Mouse (Mus musculus) C2C12 (cell line): Measurements from ENCODE around the gene Traf2.

ENCODE experiments used
- CEBPB ChIP-seq: IDR thresholded peaks from one replicate; pipeline ENCODE4 v1.6.1; 2011; ENCODE audit warnings: low read depth, mild to moderate bottlenecking, control low read depth, moderate library complexity
- CTCF ChIP-seq: IDR thresholded peaks from one replicate; pipeline ENCODE4 v1.5.1; 2011; ENCODE audit not compliant: control insufficient read depth, insufficient read depth, insufficient read length
- MAX ChIP-seq: IDR thresholded peaks from one replicate; pipeline ENCODE4 v1.6.1; 2011; ENCODE audit warnings: mild to moderate bottlenecking, control low read depth
- MYOD1 ChIP-seq: IDR thresholded peaks from one replicate; pipeline ENCODE4 v1.6.1; 2011; ENCODE audit warnings: low read depth; ENCODE audit not compliant: control insufficient read depth, insufficient read length
- MYOG ChIP-seq: IDR thresholded peaks from one replicate; pipeline ENCODE4 v1.6.1; 2011; ENCODE audit not compliant: control insufficient read depth, insufficient read length; ENCODE audit errors: extremely low read depth
- USF1 ChIP-seq: IDR thresholded peaks from one replicate; pipeline ENCODE4 v1.6.1; 2011; ENCODE audit warnings: low read depth, mild to moderate bottlenecking, control low read depth, moderate library complexity

- TF ChIP-seq CTCF (no peak), USF1 (no peak), MAX (no peak), CEBPB (no peak), MYOD1 (no peak), MYOG (no peak)
Measured at GRCm38 (mm10) chr2:25493476-25493961, 53.2 kb downstream of the Traf2 start, which contains the start of gene Lcn12.
